Mouse (Mus musculus): Measurements from ENCODE around the gene Iqce.

GRCm38 (mm10) chr5:140680051-140680450 lies 22.1 kb downstream of the Iqce start:
- TF ChIP-seq CTCF (conservative IDR thresholded peaks at IDR 0.05; ENCODE audit: low read length), result no peak
- no peak for TF ChIP-seq POU5F1 (IDR thresholded peaks at IDR 0.05; ENCODE audit: borderline replicate concordance, low read length)

Data from E14TG2a.4 (cell line).